10 mouse cellular contexts compared by ENCODE assay signal in genomic region chr15:98933004-98933671, GRCm38 (mm10). TPM values are rescaled to one million over a fixed set of nuclear protein-coding genes. Genes with fewer than 3 reads are reported as not detected.
DNase-seq lines count a peak whose midpoint lies in the region; ATAC-seq and TF ChIP-seq lines count a peak whose summit lies in the region.
"Not testable (repeated sequence)": the region's sequence is repeated elsewhere in the genome, so short reads cannot be mapped to it uniquely, and the experiment has no call there.
"Had no signal": no experiment of that assay in that cellular context is flagged by ENCODE, and none has a peak within 500 bp of the region (broad histone marks: within the 10 kb centered on the region; RNA-seq: fewer than 3 reads in every experiment).

No protein-coding gene starts in this region.

- H3K36me3 ChIP-seq in hindbrain, embryonic 13.5 days: peaks cover 13% of the 10 kb centered on the region
- H3K36me3 ChIP-seq in limb, embryonic 12.5 days: peaks cover 17% of the 10 kb centered on the region
- H3K36me3 ChIP-seq in macrophage (ENCODE audit: inconsistent target): not testable (repeated sequence)

- not testable (repeated sequence) for TF ChIP-seq POLR2A in bone marrow macrophage, adult 2 months (IDR thresholded peaks at IDR 0.05; ENCODE audit: borderline replicate concordance, low read depth, low read length)

- H3K4me1 ChIP-seq in bone marrow macrophage, adult 2 months (ENCODE audit: control insufficient read depth, insufficient read depth, low read length): peaks cover 19% of the 10 kb centered on the region
- H3K4me1 ChIP-seq in hindbrain, embryonic 13.5 days (replicated peaks): peaks cover 26% of the 10 kb centered on the region
- peaks cover 25% of the 10 kb centered on the region for H3K4me1 ChIP-seq in limb, embryonic 12.5 days (replicated peaks)

- H3K4me3 ChIP-seq in bone marrow macrophage, adult 2 months (ENCODE audit: insufficient read depth, low read length): peak overlapping the region; percentile 74
- H3K4me3 ChIP-seq in gastrocnemius, adult 2 months: peak overlapping the region; percentile 85
- H3K4me3 ChIP-seq in hindbrain, embryonic 13.5 days: peak overlapping the region; percentile 71
- H3K4me3 ChIP-seq in limb, embryonic 12.5 days (replicated peaks): peak overlapping the region; percentile 73
- peak overlapping the region; percentile 89 for H3K4me3 ChIP-seq in macrophage (ENCODE audit: inconsistent target)

- H3K79me2 ChIP-seq in macrophage (ENCODE audit: inconsistent target): peaks cover 23% of the 10 kb centered on the region

- not testable (repeated sequence) for TF ChIP-seq CTCF in bone marrow macrophage, adult 2 months (IDR thresholded peaks at IDR 0.05; ENCODE audit: low read depth, low read length); gastrocnemius, adult 2 months (IDR thresholded peaks at IDR 0.05)

- intact Hi-C loops in gastrocnemius, adult 2 months (cut with DNase I): not testable (repeated sequence)

- WGBS in hindbrain, embryonic 13.5 days: 14% methylated on average over 8 of the region's 9 CpGs
- WGBS in limb, embryonic 12.5 days: 27% methylated on average over 8 of the region's 9 CpGs
- WGBS in macrophage (ENCODE audit: missing documents): 3% methylated on average over 7 of the region's 9 CpGs

- H3K9me3 ChIP-seq in hindbrain, embryonic 13.5 days; limb, embryonic 12.5 days: not testable (repeated sequence)

- DNase-seq in 416B (ENCODE audit: low read depth): peak; percentile 57
- peak; percentile 27 for DNase-seq in embryo, embryonic 9.5 days (ENCODE audit: extremely low spot score)
- not testable (repeated sequence) for DNase-seq in gastrocnemius, adult 2 months
- peak; percentile 17 for DNase-seq in skeletal muscle tissue, adult 2 months (ENCODE audit: low read depth, low spot score)

- peak overlapping the region; percentile 86 for H3K9ac ChIP-seq in hindbrain, embryonic 13.5 days
- peak overlapping the region; percentile 94 for H3K9ac ChIP-seq in limb, embryonic 12.5 days (replicated peaks)

- H3K27ac ChIP-seq in bone marrow macrophage, adult 2 months (ENCODE audit: insufficient read depth, low read depth, low read length): peak overlapping the region; percentile 80
- H3K27ac ChIP-seq in gastrocnemius, adult 2 months: peak overlapping the region; percentile 92
- H3K27ac ChIP-seq in hindbrain, embryonic 13.5 days: peak overlapping the region; percentile 99
- H3K27ac ChIP-seq in limb, embryonic 12.5 days: peak overlapping the region; percentile 98
- H3K27ac ChIP-seq in macrophage: peak overlapping the region; percentile 95

- peak; percentile 12; the same call in 1 of the 2 replicates for ATAC-seq in hindbrain, embryonic 13.5 days (ENCODE audit: low FRiP score)
- ATAC-seq in limb, embryonic 12.5 days (ENCODE audit: insufficient number of reproducible peaks, insufficient read depth, low FRiP score, low TSS enrichment, low read depth): not testable (repeated sequence)

- not testable (repeated sequence) for H3K27me3 ChIP-seq in hindbrain, embryonic 13.5 days; limb, embryonic 12.5 days

- peak overlapping the region; percentile 92 for H3K4me2 ChIP-seq in hindbrain, embryonic 13.5 days
- peak overlapping the region; percentile 97 for H3K4me2 ChIP-seq in limb, embryonic 12.5 days

RNA-seq across cellular contexts. Expression of gene Tuba1b, which starts 1.2 kb away (rescaled TPM):
- polyA plus RNA-seq in bone marrow macrophage, adult 2 months (2012; ENCODE audit: insufficient read depth, insufficient read length, missing spikeins): 872 and 1,013 TPM in 2 replicates
- total RNA-seq in gastrocnemius, adult 2 months (2021): 10 to 100 TPM; 15.8 to 33.9 TPM
- polyA plus RNA-seq in hindbrain, embryonic 13.5 days (2015; fragmentation: Nextera tagmentation; extraction: Ambion mirVana): 1,016 and 1,054 TPM in 2 replicates
- 1,691 and 1,695 TPM in 2 replicates for polyA plus RNA-seq in limb, embryonic 12.5 days (2016; fragmentation: Nextera tagmentation; extraction: Ambion mirVana)
- 100 to 1,000 TPM in 1 of 26 experiments, 10 to 100 TPM in 25; 26.7 to 113 (median 46.1) TPM for total RNA-seq in macrophage (2018; cell fraction: chromatin; rRNA removed)
- 100 to 1,000 TPM; 295 to 861 (median 494) TPM for total RNA-seq in macrophage (2018; cell fraction: cytosol; rRNA removed)
- 100 to 1,000 TPM in 19 of 26 experiments, 10 to 100 TPM in 7; 59.3 to 433 (median 153) TPM for total RNA-seq in macrophage (2018; cell fraction: nucleus; rRNA removed)
- 371 to 1,063 TPM (median 789 TPM) in 3 replicates for polyA plus RNA-seq in macrophage (2018)

RNA-seq across cellular contexts. Expression of gene Lmbr1l, which starts 15.1 kb away (rescaled TPM):
- 22.0 and 25.7 TPM in 2 replicates for polyA plus RNA-seq in bone marrow macrophage, adult 2 months (2012; ENCODE audit: insufficient read depth, insufficient read length, missing spikeins)
- total RNA-seq in gastrocnemius, adult 2 months (2021): 1 to 10 TPM; 5.2 to 6.9 TPM
- 37.7 and 38.3 TPM in 2 replicates for polyA plus RNA-seq in hindbrain, embryonic 13.5 days (2015; fragmentation: Nextera tagmentation; extraction: Ambion mirVana)
- polyA plus RNA-seq in limb, embryonic 12.5 days (2016; fragmentation: Nextera tagmentation; extraction: Ambion mirVana): 23.4 and 24.1 TPM in 2 replicates
- total RNA-seq in macrophage (2018; cell fraction: chromatin; rRNA removed): 100 to 1,000 TPM in 3 of 26 experiments, 10 to 100 TPM in 23; 27.0 to 113 (median 71.3) TPM
- 10 to 100 TPM in 2 of 26 experiments, 1 to 10 TPM in 24; 2.5 to 12.8 (median 6.6) TPM for total RNA-seq in macrophage (2018; cell fraction: cytosol; rRNA removed)
- total RNA-seq in macrophage (2018; cell fraction: nucleus; rRNA removed): 10 to 100 TPM; 13.2 to 79.4 (median 38.5) TPM
- polyA plus RNA-seq in macrophage (2018): 3.7 to 9.6 TPM (median 5.5 TPM) in 3 replicates

RNA-seq across cellular contexts. Expression of gene Gm49450, which starts 20.2 kb away (rescaled TPM):
- polyA plus RNA-seq in bone marrow macrophage, adult 2 months (2012; ENCODE audit: insufficient read depth, insufficient read length, missing spikeins): not detected in 2 replicates
- total RNA-seq in gastrocnemius, adult 2 months (2021): not detected
- polyA plus RNA-seq in hindbrain, embryonic 13.5 days (2015; fragmentation: Nextera tagmentation; extraction: Ambion mirVana): not detected in 2 replicates
- not detected in 2 replicates for polyA plus RNA-seq in limb, embryonic 12.5 days (2016; fragmentation: Nextera tagmentation; extraction: Ambion mirVana)
- total RNA-seq in macrophage (2018; cell fraction: chromatin; rRNA removed): 1 to 10 TPM in 2 of 26 experiments, not detected in 24; 1.0 to 1.4 TPM
- not detected for total RNA-seq in macrophage (2018; cell fraction: cytosol; rRNA removed)
- total RNA-seq in macrophage (2018; cell fraction: nucleus; rRNA removed): not detected
- polyA plus RNA-seq in macrophage (2018): 0.27 TPM in 1 of 3 replicates, not detected in the others
- total RNA-seq: adrenal gland, postnatal 25 days; heart, postnatal 25 days had no signal

RNA-seq across cellular contexts. Expression of gene Tuba1a, which starts 20.4 kb away (rescaled TPM):
- polyA plus RNA-seq in bone marrow macrophage, adult 2 months (2012; ENCODE audit: insufficient read depth, insufficient read length, missing spikeins): 36.4 and 43.3 TPM in 2 replicates
- total RNA-seq in gastrocnemius, adult 2 months (2021): 10 to 100 TPM; 17.1 to 43.2 TPM
- polyA plus RNA-seq in hindbrain, embryonic 13.5 days (2015; fragmentation: Nextera tagmentation; extraction: Ambion mirVana): 15,152 and 15,804 TPM in 2 replicates
- 1,314 and 1,328 TPM in 2 replicates for polyA plus RNA-seq in limb, embryonic 12.5 days (2016; fragmentation: Nextera tagmentation; extraction: Ambion mirVana)
- 10 to 100 TPM in 1 of 26 experiments, 1 to 10 TPM in 23, under 1 TPM in 1, not detected in 1; 0.95 to 61.2 (median 3.6) TPM for total RNA-seq in macrophage (2018; cell fraction: chromatin; rRNA removed)
- total RNA-seq in macrophage (2018; cell fraction: cytosol; rRNA removed): 10 to 100 TPM; 43.8 to 83.3 (median 62.4) TPM
- total RNA-seq in macrophage (2018; cell fraction: nucleus; rRNA removed): 10 to 100 TPM in 23 of 26 experiments, 1 to 10 TPM in 3; 7.0 to 40.8 (median 19.8) TPM
- polyA plus RNA-seq in macrophage (2018): 37.8 to 73.9 TPM (median 54.5 TPM) in 3 replicates

RNA-seq across cellular contexts. Expression of gene Dhh, which starts 34.8 kb away (rescaled TPM):
- polyA plus RNA-seq in bone marrow macrophage, adult 2 months (2012; ENCODE audit: insufficient read depth, insufficient read length, missing spikeins): not detected in 2 replicates
- under 1 TPM; 0.81 to 0.82 TPM for total RNA-seq in gastrocnemius, adult 2 months (2021)
- polyA plus RNA-seq in hindbrain, embryonic 13.5 days (2015; fragmentation: Nextera tagmentation; extraction: Ambion mirVana): 1.7 and 2.2 TPM in 2 replicates
- 0.52 and 0.74 TPM in 2 replicates for polyA plus RNA-seq in limb, embryonic 12.5 days (2016; fragmentation: Nextera tagmentation; extraction: Ambion mirVana)
- total RNA-seq in macrophage (2018; cell fraction: chromatin; rRNA removed): under 1 TPM in 15 of 26 experiments, not detected in 11; 0.18 to 0.97 (median 0.51) TPM
- under 1 TPM in 6 of 26 experiments, not detected in 20; 0.03 to 0.05 (median 0.04) TPM for total RNA-seq in macrophage (2018; cell fraction: cytosol; rRNA removed)
- 1 to 10 TPM in 2 of 26 experiments, under 1 TPM in 15, not detected in 9; 0.12 to 1.4 (median 0.24) TPM for total RNA-seq in macrophage (2018; cell fraction: nucleus; rRNA removed)
- not detected in 3 replicates for polyA plus RNA-seq in macrophage (2018)
